Mouse (Mus musculus) gastrocnemius, postnatal 4 days (tissue): ENCODE data around the gene 2310011J03Rik. TPM values are rescaled to one million over a fixed set of nuclear protein-coding genes. Genes with fewer than 3 reads are reported as not detected.

Source experiments
- DNase-seq, 2 experiments: peaks; one replicate each; pipeline ENCODE4 v3.0.0; 2021 to 2022; ENCODE audit warnings: low spot score in 2 of 2, mixed read lengths in 2 of 2
- total RNA-seq, 2 experiments: library from RNA; stranded (reverse); gene quantifications; 2 replicates each; pipeline ENCODE4 v1.2.3; 2021

Gene 2310011J03Rik
- total RNA-seq, 2 experiments from 2014 or later: 16.7 to 17.6 TPM

GRCm38 (mm10) chr10:80317011-80317410 lies 3.3 kb downstream of the 2310011J03Rik start:
- no peak for DNase-seq

DNA sequence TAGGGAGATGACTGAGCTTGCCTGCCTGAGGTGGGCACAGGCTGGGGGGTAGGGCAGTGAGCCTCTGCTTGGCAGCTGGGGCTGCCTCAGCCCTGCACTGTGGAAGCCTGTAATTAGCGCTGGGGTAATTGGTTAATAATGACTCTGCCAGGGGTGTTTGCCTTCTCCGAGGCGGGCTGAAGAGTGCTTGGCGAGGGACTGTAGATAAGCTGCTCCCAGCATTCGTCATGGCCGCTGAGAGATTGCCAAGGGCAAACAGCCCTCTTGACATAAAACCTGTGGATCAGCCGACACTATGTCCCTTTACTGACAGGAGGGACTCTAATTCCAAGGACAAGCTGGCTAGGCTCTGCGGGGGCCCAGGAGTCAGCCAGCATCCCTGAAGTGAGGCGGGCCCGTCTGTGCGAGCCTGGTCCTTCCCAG lies 4.0 kb downstream of the 2310011J03Rik start:
- DNase-seq: no peak

- no peak for DNase-seq
These were observed 5.0 kb downstream of the 2310011J03Rik start for GRCm38 (mm10) chr10:80315315-80315714.

GRCm38 (mm10) chr10:80314494-80315001 lies 5.8 kb downstream of the 2310011J03Rik start:
- no peak for DNase-seq

- no peak for DNase-seq
These were observed 6.6 kb downstream of the 2310011J03Rik start for GRCm38 (mm10) chr10:80313627-80314201.

DNA sequence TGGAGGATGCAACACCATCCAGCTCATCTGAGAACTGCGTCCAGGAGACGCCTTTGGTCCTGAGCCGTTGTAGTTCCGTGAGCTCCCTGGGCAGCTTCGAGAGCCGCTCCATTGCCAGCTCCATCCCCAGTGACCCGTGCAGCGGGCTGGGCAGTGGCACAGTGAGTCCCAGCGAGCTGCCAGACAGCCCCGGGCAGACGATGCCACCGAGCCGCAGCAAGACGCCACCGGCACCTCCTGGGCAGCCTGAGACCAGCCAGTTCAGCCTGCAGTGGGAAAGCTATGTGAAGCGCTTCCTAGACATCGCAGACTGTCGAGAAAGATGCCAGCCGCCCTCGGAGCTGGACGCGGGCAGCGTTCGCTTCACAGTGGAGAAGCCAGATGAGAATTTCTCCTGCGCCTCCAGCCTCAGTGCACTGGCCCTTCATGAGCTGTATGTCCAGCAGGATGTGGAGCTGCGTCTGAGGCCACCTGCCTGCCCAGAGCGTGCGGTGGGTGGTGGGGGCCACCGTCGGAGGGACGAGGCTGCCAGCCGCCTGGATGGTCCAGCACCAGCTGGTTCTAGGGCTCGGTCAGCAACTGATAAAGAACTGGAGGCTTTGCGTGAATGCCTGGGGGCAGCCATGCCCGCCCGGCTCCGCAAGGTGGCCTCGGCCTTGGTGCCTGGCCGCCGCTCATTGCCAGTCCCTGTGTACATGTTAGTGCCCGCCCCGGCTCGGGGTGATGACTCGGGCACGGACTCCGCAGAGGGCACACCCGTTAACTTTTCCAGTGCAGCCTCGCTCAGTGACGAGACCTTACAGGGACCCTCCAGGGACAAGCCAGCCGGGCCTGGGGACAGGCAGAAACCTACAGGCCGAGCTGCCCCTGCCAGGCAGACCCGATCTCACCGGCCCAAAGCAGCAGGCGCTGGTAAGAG lies 7.5 kb downstream of the 2310011J03Rik start:
- DNase-seq: no peak

- DNase-seq: no peak
These were observed 8.8 kb downstream of the 2310011J03Rik start for GRCm38 (mm10) chr10:80311560-80311959.

- no peak for DNase-seq
These were observed 15.5 kb downstream of the 2310011J03Rik start for GRCm38 (mm10) chr10:80304862-80305261.

GRCm38 (mm10) chr10:80304458-80304857 lies 15.9 kb downstream of the 2310011J03Rik start:
- DNase-seq: no peak

- peak in 1 of 2 experiments; percentile 62 for DNase-seq
These were observed 17.9 kb downstream of the 2310011J03Rik start for GRCm38 (mm10) chr10:80302471-80302881.

GRCm38 (mm10) chr10:80302082-80302355 lies 18.3 kb downstream of the 2310011J03Rik start:
- DNase-seq: no peak

DNA sequence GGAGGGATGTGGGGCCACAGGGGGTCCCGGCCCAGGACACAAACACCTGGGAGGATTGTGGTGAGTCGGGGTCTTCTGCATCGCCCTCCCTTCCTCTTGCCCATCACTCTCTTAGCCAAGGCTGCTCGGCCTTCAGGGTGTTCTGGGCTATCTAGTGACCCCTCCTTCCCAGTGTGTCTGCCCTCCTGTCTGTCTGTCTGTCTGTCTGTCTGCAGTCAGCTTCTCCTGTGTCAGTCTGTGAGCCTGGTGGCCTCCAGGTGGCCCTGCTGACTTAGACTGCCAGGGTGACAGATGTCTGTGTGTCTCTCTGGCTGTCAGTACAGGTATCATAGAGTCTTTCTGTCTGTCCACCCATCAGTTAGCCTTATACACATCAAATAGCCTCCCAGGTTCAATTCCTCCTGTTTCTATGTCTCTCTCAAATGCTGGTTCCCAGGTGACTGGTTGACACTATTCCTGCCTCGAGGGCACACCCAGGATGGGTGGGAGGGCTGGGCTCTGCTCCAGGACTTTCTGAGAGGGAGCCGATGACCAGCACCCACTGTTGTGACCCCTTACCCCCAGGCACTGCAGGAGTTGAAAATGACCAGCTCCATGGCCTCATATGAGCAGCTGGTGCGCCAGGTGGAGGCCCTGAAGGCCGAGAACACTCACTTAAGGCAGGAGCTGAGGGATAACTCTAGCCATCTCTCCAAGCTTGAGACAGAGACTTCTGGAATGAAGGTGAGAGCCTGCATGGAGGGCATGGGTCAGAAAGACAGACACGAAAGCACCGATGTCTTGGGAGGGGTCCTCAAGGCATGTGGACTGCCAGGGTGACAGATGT lies 18.9 kb downstream of the 2310011J03Rik start:
- DNase-seq: no peak

DNA sequence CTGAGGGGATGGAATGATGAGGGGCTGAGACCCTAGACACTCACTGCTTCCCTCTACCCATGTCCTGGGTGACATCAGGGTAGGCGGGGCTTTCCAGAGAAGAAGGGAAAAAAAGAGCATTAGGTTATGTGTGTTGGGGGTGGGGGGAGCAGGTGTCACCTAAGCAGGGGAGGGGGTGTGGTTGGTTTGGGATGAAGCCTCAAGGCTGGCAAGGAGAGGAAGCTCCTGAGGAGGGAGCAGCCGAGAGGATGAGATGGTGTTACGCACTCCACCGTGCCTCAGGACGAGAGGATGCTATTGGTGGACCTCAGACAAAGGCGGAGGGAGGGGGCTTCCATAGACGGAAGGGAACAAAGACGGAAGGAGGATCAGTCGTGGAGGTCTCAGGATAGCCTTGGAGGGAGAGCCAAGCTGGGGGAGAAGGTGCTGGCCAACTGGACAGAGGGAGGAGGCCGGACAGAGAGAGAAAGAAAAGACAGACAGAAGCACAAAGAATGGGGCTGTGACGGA lies 19.6 kb downstream of the 2310011J03Rik start:
- no peak for DNase-seq

DNA sequence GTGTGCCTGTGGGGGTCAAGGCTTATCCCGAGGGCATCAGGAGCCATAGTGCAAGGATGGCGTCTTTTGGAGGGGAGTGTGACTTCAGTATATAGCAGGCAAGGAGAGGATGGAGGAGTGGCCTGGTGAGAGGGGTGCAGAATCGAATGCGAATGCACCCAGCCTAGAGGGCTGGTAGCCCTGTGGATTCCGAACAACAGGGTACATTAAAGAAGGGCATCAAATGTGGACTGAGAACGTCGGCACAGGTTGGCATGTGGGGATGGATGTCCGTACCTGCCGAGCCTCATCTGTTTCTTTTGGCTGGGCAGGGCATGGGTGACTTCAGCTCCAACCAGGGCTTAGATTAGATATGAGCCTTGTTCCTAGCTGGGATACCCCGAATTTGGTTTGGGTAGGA lies 20.5 kb downstream of the 2310011J03Rik start:
- DNase-seq: no peak

GRCm38 (mm10) chr10:80299301-80299700 lies 21.0 kb downstream of the 2310011J03Rik start:
- no peak for DNase-seq

DNA sequence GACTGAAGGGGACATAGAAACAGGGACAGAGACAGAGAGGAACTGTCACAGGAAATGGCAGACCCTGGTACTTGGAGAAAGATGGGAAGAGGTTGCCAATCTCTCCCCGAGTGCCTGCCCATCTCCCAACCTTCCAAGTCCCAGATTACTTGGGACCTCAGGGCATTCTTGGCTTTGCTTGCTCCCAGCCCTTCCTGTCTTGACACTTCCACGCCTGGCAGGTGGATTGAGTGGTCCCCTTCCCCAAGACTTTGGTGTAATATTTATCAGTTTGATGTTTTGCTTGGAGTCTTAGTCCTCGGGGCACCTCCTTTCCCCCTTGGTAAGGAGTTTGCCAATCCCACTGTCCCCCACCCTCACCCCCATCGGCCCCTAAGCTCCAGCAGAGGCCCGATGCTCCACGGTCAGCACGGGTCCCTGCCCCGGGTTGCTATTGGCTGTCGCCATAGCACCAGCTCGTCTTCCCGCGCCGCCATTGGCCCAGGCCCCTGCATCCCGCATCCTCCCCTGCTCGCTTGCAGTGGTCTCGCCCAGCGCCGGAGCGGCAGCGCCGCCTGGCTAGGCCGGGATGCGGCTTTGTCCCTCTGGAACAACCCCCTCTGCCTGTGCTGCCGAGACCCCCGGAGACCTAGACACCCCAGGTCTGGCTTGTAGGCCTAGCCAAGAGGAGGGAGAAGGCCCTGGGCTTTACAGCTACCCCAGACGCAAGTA lies 21.6 kb downstream of the 2310011J03Rik start:
- DNase-seq: no peak

DNA sequence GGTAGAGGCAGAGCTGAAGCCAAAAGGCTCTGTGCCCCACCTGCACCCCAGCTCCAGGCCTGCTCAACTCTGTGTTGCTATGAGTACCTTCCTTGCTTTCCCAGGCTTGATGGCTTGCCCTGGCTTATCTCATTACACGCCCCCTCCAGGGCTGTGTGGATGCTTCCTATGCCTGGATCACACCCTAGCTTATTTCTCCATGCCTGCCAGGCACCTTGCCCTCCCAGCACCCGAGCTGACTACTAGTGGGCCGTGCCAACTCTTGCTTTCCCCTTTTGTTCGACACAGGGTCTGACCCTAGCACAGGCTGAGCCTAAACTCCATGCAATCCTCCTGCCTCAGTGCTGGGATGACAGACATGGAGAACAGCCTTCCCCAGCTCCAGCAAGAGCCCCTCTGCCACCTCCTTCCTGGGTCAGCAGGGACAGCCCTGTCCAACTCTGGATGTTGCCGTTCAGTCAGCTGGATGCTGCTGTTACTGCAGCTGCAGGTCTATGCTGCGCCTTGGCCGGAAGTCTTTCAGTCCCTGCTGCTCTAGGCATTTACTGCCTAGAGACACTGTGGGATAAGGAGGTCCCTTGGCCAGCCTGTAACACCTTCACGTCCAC lies 22.7 kb downstream of the 2310011J03Rik start:
- DNase-seq: no peak

DNA sequence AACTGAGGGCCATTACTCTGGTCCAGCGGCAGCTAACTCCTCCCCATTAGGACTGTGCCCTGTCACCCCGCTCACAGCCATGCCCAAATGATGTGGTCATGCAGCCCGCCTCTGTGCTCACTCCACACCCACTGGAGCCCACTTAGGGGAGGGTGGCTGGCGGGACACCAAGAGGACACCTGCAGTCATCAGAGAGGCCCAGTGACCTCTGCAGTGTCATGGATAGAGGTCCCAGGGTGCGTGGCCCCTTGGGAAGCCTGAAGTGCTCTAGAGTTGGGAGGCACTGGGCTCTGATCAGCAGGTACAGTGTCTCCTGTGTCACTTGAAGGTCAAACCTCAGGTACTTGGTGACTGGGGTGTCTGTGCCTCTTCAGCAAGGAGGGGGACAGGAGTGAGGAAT lies 23.5 kb downstream of the 2310011J03Rik start:
- DNase-seq: no peak

DNA sequence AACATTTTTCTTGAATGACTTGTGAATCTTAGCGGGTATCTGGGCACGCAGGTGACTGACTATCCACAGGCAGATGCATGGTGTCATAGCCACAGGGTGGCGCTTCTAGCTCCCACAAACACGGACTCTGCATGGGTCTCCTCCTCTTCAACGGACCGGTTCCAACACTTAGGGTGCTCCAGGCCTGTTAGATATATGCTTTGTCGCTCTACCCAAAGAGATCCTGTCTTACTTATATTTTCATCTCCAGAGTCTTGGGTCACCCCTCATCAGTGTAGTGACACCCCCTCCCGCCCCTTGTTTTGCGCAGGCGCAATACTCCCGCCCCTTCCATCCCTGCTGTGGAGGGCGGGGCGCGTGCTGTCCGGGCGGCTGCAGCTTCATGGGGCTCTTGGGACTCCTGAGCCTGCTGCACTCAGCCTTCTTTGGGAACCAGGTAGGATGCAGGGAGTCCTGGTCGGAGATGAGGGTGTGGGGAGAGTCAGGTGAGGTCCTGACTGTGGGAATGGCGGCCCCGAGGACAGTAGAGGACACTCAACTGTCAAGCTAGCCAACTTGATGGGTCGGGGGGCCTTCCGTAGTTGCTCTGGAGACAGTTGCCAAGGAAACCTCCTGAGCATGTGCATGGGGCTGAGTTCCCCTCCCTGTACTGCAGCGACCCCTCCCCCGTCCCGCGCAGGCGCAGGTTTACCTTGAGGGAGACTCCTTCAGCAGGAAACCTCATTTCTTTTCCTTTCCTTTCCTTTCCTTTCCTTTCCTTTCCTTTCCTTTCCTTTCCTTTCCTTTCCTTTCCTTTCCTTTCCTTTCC lies 24.5 kb downstream of the 2310011J03Rik start, which contains the start of gene Apc2:
TSS of gene Apc2 (plus strand) at position 360 of the 808 bp plus-strand sequence.
- peak in 1 of 2 experiments; percentile 68 for DNase-seq
